Mouse (Mus musculus) forebrain, embryonic 11.5 days (tissue): ENCODE data around the gene Kctd18. TPM values are rescaled to one million over a fixed set of nuclear protein-coding genes. Genes with fewer than 3 reads are reported as not detected.
A peak's percentile ranks its signal among the peaks of the same experiment; 100 is the strongest.
"Not testable (repeated sequence)": the region's sequence is repeated elsewhere in the genome, so short reads cannot be mapped to it uniquely, and the experiment has no call there.

ENCODE experiments used
- ATAC-seq: fragments of 200-750 bp; cut with Nextera tagmentation; replicated peaks from 2 replicates; pipeline ENCODE4 v1.8.0; 2017; ENCODE audit warnings: moderate TSS enrichment; ENCODE audit not compliant: low FRiP score
- DNase-seq: peaks from one replicate; pipeline ENCODE4 v3.0.0-alpha.2; 2017; ENCODE audit warnings: low spot score
- H3K27ac ChIP-seq: fragments of 300-500 bp; sonication (generic); 2 replicates; pipeline ENCODE4 v1.5.1; 2014; ENCODE audit warnings: low read depth, low read length
- H3K27me3 ChIP-seq: fragments of 300-500 bp; sonication (generic); 2 replicates; pipeline ENCODE4 v1.6.1; 2014; ENCODE audit warnings: mild to moderate bottlenecking, low read length, mixed read lengths; ENCODE audit not compliant: control insufficient read depth, insufficient read depth
- H3K36me3 ChIP-seq: fragments of 300-500 bp; sonication (generic); 2 replicates; pipeline ENCODE4 v1.6.1; 2014; ENCODE audit warnings: mild to moderate bottlenecking, low read length, moderate library complexity, mixed read lengths; ENCODE audit not compliant: control insufficient read depth, insufficient read depth
- H3K4me1 ChIP-seq: fragments of 300-500 bp; sonication (generic); replicated peaks from 2 replicates; pipeline ENCODE4 v1.6.1; 2014; ENCODE audit warnings: low read length, mixed read lengths; ENCODE audit not compliant: control insufficient read depth, insufficient read depth
- H3K4me2 ChIP-seq: fragments of 300-500 bp; sonication (generic); 2 replicates; pipeline ENCODE4 v1.6.1; 2014; ENCODE audit warnings: low read depth, mild to moderate bottlenecking, low read length, moderate library complexity, mixed read lengths; ENCODE audit not compliant: severe bottlenecking
- H3K4me3 ChIP-seq: fragments of 300-500 bp; sonication (generic); 2 replicates; pipeline ENCODE4 v1.5.1; 2014; ENCODE audit warnings: low read depth, low read length
- H3K9ac ChIP-seq: fragments of 300-500 bp; sonication (generic); 2 replicates; pipeline ENCODE4 v1.6.1; 2014; ENCODE audit warnings: low read length
- H3K9me3 ChIP-seq: fragments of 300-500 bp; sonication (generic); 2 replicates; pipeline ENCODE4 v1.6.1; 2016; ENCODE audit warnings: low read length, mixed read lengths; ENCODE audit not compliant: control insufficient read depth
- WGBS: fragments of 180-500 bp; shearing (Covaris S2); extraction: QIAGEN DNeasy Blood & Tissue Kit; methylation state at CpG from one replicate; pipeline ENCODE4 v1.1.7; 2014; 5-methylcytosine and 5-hydroxymethylcytosine counted together
- polyA plus RNA-seq: library from polyadenylated mRNA; unstranded; fragments of >200 nt; fragmentation: Nextera tagmentation; extraction: Ambion mirVana; gene quantifications from 2 replicates; pipeline ENCODE4 v1.2.1, GENCODE M21; 2014

Kctd18 gene
- polyA plus RNA-seq, 1 experiment from 2014 or later: 19.5 TPM

- Histone ChIP-seq H3K27me3 (no peaks in the 10 kb centered on the region), H3K4me3 (no peak overlapping the region), H3K4me2 (no peak overlapping the region), H3K9me3 (no peaks in the 10 kb centered on the region), H3K4me1 (no peaks in the 10 kb centered on the region; the same call in 1 of the 2 replicates), H3K9ac (no peak overlapping the region), H3K27ac (no peak overlapping the region), H3K36me3 (no peaks in the 10 kb centered on the region)
- ATAC-seq (peak; percentile 44; the same call in 1 of the 2 replicates), DNase-seq (peak; percentile 34)
- 44% methylated on average over 3 of the region's 3 CpGs for WGBS
These were observed 28.1 kb upstream of the Kctd18 start for GRCm38 (mm10) chr1:58046721-58047290.

- DNase-seq (peak; percentile 14), ATAC-seq (no peak)
- H3K4me3 ChIP-seq: no peak overlapping the region
- no peak overlapping the region for H3K9ac ChIP-seq
- H3K4me2 ChIP-seq: no peak overlapping the region
- no peaks in the 10 kb centered on the region for H3K9me3 ChIP-seq
- H3K27me3 ChIP-seq: no peaks in the 10 kb centered on the region
- no peak overlapping the region for H3K27ac ChIP-seq
- no peaks in the 10 kb centered on the region for H3K36me3 ChIP-seq
- no peaks in the 10 kb centered on the region; the same call in 1 of the 2 replicates for H3K4me1 ChIP-seq
- WGBS: 80% methylated on average over 5 of the region's 5 CpGs
These were observed 26.8 kb upstream of the Kctd18 start for GRCm38 (mm10) chr1:58045546-58045945.

- Histone ChIP-seq H3K4me2 (no peak overlapping the region), H3K27ac (no peak overlapping the region), H3K36me3 (no peaks in the 10 kb centered on the region), H3K4me1 (no peaks in the 10 kb centered on the region; the same call in 1 of the 2 replicates), H3K9me3 (no peaks in the 10 kb centered on the region), H3K4me3 (no peak overlapping the region), H3K27me3 (no peaks in the 10 kb centered on the region), H3K9ac (no peak overlapping the region)
- 74% methylated on average over 3 of the region's 3 CpGs for WGBS
- no peak for ATAC-seq
- DNase-seq: peak; percentile 4
These were observed 26.3 kb upstream of the Kctd18 start for GRCm38 (mm10) chr1:58045076-58045475.

- DNase-seq, H3K9me3 ChIP-seq, H3K4me2 ChIP-seq, ATAC-seq, H3K36me3 ChIP-seq, H3K4me1 ChIP-seq, H3K27ac ChIP-seq, H3K9ac ChIP-seq, H3K27me3 ChIP-seq, H3K4me3 ChIP-seq: not testable (repeated sequence)
- 94% methylated on average over 9 of the region's 9 CpGs for WGBS
These were observed 18.6 kb upstream of the Kctd18 start for GRCm38 (mm10) chr1:58037306-58037705.

GRCm38 (mm10) chr1:58031160-58031769 is 12.5 kb upstream of the Kctd18 start:
- no peak overlapping the region for H3K4me2 ChIP-seq
- no peaks in the 10 kb centered on the region for H3K36me3 ChIP-seq
- peak; percentile 46 for ATAC-seq
- no peaks in the 10 kb centered on the region for H3K9me3 ChIP-seq
- H3K4me3 ChIP-seq: no peak overlapping the region
- 64% methylated on average over 10 of the region's 10 CpGs for WGBS
- no peaks in the 10 kb centered on the region for H3K4me1 ChIP-seq
- H3K27me3 ChIP-seq: no peaks in the 10 kb centered on the region
- no peak overlapping the region for H3K9ac ChIP-seq
- H3K27ac ChIP-seq: no peak overlapping the region
- peak; percentile 85 for DNase-seq

GRCm38 (mm10) chr1:58030156-58030871 is 11.6 kb upstream of the Kctd18 start:
- no peak for DNase-seq
- ATAC-seq: no peak
- no peak overlapping the region; the same call in 1 of the 2 replicates for H3K4me2 ChIP-seq
- H3K4me1 ChIP-seq: no peaks in the 10 kb centered on the region
- no peak overlapping the region for H3K27ac ChIP-seq
- no peaks in the 10 kb centered on the region for H3K36me3 ChIP-seq
- H3K9me3 ChIP-seq: no peaks in the 10 kb centered on the region
- 41% methylated on average over 13 of the region's 13 CpGs for WGBS
- H3K9ac ChIP-seq: no peak overlapping the region
- H3K4me3 ChIP-seq: no peak overlapping the region
- no peaks in the 10 kb centered on the region for H3K27me3 ChIP-seq

- ATAC-seq (no peak), DNase-seq (peak; percentile 68)
- no peaks in the 10 kb centered on the region for H3K4me1 ChIP-seq
- no peak within 1 kb of the TSS for H3K4me3 ChIP-seq
- no peak within 1 kb of the TSS for H3K27ac ChIP-seq
- H3K9me3 ChIP-seq: no peaks in the 10 kb centered on the region
- H3K4me2 ChIP-seq: no peak within 1 kb of the TSS; the same call in 1 of the 2 replicates
- H3K27me3 ChIP-seq: no peaks in the 10 kb centered on the region
- WGBS: 18% methylated on average over 12 of the region's 12 CpGs
- 0 out of 2 replicates have a peak, but pooled peaks cover under 1% of the 10 kb centered on the region for H3K36me3 ChIP-seq
- no peak within 1 kb of the TSS for H3K9ac ChIP-seq
These were observed 10.9 kb upstream of the Kctd18 start, which contains the start of gene Aox1 for GRCm38 (mm10) chr1:58029636-58030117. Aox1 (plus strand) TSS chr1:58029931.

- Histone ChIP-seq H3K36me3 (peaks cover 6% of the 10 kb centered on the region; the same call in 1 of the 2 replicates), H3K27me3 (no peaks in the 10 kb centered on the region), H3K4me2 (no peak overlapping the region), H3K9ac (no peak overlapping the region), H3K27ac (no peak overlapping the region), H3K4me3 (no peak overlapping the region), H3K9me3 (no peaks in the 10 kb centered on the region), H3K4me1 (no peaks in the 10 kb centered on the region)
- ATAC-seq (no peak), DNase-seq (no peak)
- WGBS: 85% methylated on average over 7 of the region's 7 CpGs
These were observed 9.0 kb upstream of the Kctd18 start for GRCm38 (mm10) chr1:58027707-58028106.
